Mouse (Mus musculus) intestine, embryonic 14.5 days (tissue): ENCODE results near the gene Smim7. TPM values are rescaled to one million over a fixed set of nuclear protein-coding genes. Genes with fewer than 3 reads are reported as not detected.

ENCODE experiments used
- ATAC-seq: fragments of 200-750 bp; cut with Nextera tagmentation; replicated peaks from 2 replicates; pipeline ENCODE4 v1.8.0; 2017; ENCODE audit warnings: low read depth, moderate number of reproducible peaks, moderate TSS enrichment, moderate library complexity; ENCODE audit not compliant: low FRiP score, low TSS enrichment
- DNase-seq: peaks from one replicate; pipeline ENCODE4 v3.0.0-alpha.2; 2018; ENCODE audit warnings: low spot score
- H3K27ac ChIP-seq: fragments of 300-500 bp; sonication (generic); 2 replicates; pipeline ENCODE4 v1.5.1; 2014; ENCODE audit warnings: low read depth, mild to moderate bottlenecking, control low read depth
- H3K27me3 ChIP-seq: fragments of 300-500 bp; sonication (generic); replicated peaks from 2 replicates; pipeline ENCODE4 v1.6.1; 2014; ENCODE audit warnings: low read length, control low read depth; ENCODE audit not compliant: control insufficient read depth, insufficient read depth
- H3K36me3 ChIP-seq: fragments of 300-500 bp; sonication (generic); 2 replicates; pipeline ENCODE4 v1.6.1; 2014; ENCODE audit warnings: low read length, control low read depth; ENCODE audit not compliant: control insufficient read depth, insufficient read depth
- H3K4me1 ChIP-seq: fragments of 300-500 bp; sonication (generic); replicated peaks from 2 replicates; pipeline ENCODE4 v1.6.1; 2014; ENCODE audit warnings: low read length, control low read depth, mixed read lengths; ENCODE audit not compliant: control insufficient read depth, insufficient read depth
- H3K4me2 ChIP-seq: fragments of 300-500 bp; sonication (generic); 2 replicates; pipeline ENCODE4 v1.6.1; 2014; ENCODE audit warnings: low read length
- H3K4me3 ChIP-seq: fragments of 300-500 bp; sonication (generic); 2 replicates; pipeline ENCODE4 v1.5.1; 2014; ENCODE audit warnings: low read depth, low read length, control low read depth, mixed read lengths
- H3K9ac ChIP-seq: fragments of 300-500 bp; sonication (generic); 2 replicates; pipeline ENCODE4 v1.6.1; 2014; ENCODE audit warnings: mild to moderate bottlenecking, low read length
- H3K9me3 ChIP-seq: fragments of 300-500 bp; sonication (generic); 2 replicates; pipeline ENCODE4 v1.6.1; 2016; ENCODE audit warnings: low read length, control low read depth; ENCODE audit not compliant: control insufficient read depth
- WGBS: fragments of 180-500 bp; shearing (Covaris S2); extraction: QIAGEN DNeasy Blood & Tissue Kit; methylation state at CpG from one replicate; pipeline ENCODE4 v1.1.7; 2014; 5-methylcytosine and 5-hydroxymethylcytosine counted together
- polyA plus RNA-seq: library from polyadenylated mRNA; unstranded; fragments of >200 nt; fragmentation: Nextera tagmentation; extraction: Ambion mirVana; gene quantifications from 2 replicates; pipeline ENCODE4 v1.2.1, GENCODE M21; 2014

The Smim7 gene
- polyA plus RNA-seq, result 129 and 137 TPM in 2 replicates

GRCm38 (mm10) chr8:72570633-72571610 lies at the start of gene Smim7:
TSS of gene Smim7 (minus strand) at chr8:72571088.
- H3K27me3 ChIP-seq, result no peaks in the 10 kb centered on the region
- H3K4me2 ChIP-seq, result peak within 1 kb of the TSS; percentile 63
- peak within 1 kb of the TSS; percentile 98 for H3K27ac ChIP-seq
- peaks cover 18% of the 10 kb centered on the region for H3K4me1 ChIP-seq
- ATAC-seq (peak; percentile 97), DNase-seq (peak; percentile 99)
- H3K36me3 ChIP-seq, result peaks cover 38% of the 10 kb centered on the region
- no peaks in the 10 kb centered on the region for H3K9me3 ChIP-seq
- WGBS, result under 1% methylated on average over 52 of the region's 52 CpGs
- H3K9ac ChIP-seq, result peak within 1 kb of the TSS; percentile 53
- H3K4me3 ChIP-seq, result peak within 1 kb of the TSS; percentile 58

DNA sequence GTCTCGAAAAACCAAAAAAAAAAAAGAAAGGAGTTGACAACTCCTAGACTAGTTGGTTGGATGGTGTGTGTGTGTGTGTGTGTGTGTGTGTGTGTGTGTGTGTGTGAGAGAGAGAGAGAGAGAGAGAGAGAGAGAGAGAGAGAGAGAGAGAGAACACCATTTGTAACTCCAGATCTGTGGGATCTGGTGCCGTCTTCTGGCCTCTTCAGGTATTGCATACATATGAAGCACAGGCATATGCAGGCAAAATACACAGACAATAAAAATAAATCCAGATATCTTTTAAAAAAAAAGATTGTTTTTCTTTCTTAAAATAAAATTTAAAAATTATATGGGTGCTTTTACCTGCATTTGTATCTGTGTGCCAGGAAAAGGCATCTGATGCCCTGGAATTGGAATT lies 19.3 kb upstream of the Smim7 start:
- DNase-seq (no peak), ATAC-seq (no peak)
- Histone ChIP-seq H3K27me3 (no peaks in the 10 kb centered on the region), H3K27ac (no peak overlapping the region), H3K9ac (no peak overlapping the region), H3K36me3 (no peaks in the 10 kb centered on the region), H3K9me3 (no peaks in the 10 kb centered on the region), H3K4me2 (no peak overlapping the region), H3K4me1 (no peaks in the 10 kb centered on the region), H3K4me3 (no peak overlapping the region)
- 63% methylated on average over 2 of the region's 2 CpGs for WGBS

DNA sequence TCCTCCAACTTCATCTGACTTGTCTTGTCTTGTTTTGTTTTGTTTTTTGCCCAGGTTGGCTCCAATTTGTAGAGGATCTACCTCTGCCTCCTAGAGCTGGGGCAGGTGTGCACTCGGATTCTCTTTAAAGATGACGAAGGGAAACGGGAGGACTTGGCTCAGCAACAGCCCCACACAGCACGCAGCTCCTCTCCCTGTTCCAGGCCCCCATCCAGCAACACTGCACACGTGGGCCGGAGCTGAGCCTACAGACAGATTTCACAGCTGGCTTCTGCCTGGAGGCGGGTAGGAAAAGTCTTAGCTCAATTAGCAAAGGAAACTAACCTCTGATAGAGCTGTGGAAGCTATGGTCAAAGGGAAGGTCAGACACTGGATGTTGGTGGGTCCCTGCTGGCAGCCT lies 18.4 kb upstream of the Smim7 start:
- WGBS, result 81% methylated on average over 7 of the region's 7 CpGs
- Histone ChIP-seq H3K4me1 (no peaks in the 10 kb centered on the region), H3K9ac (no peak overlapping the region), H3K4me3 (no peak overlapping the region), H3K27ac (no peak overlapping the region), H3K27me3 (no peaks in the 10 kb centered on the region), H3K9me3 (no peaks in the 10 kb centered on the region), H3K4me2 (no peak overlapping the region), H3K36me3 (no peaks in the 10 kb centered on the region)
- no peak for DNase-seq
- no peak for ATAC-seq

DNA sequence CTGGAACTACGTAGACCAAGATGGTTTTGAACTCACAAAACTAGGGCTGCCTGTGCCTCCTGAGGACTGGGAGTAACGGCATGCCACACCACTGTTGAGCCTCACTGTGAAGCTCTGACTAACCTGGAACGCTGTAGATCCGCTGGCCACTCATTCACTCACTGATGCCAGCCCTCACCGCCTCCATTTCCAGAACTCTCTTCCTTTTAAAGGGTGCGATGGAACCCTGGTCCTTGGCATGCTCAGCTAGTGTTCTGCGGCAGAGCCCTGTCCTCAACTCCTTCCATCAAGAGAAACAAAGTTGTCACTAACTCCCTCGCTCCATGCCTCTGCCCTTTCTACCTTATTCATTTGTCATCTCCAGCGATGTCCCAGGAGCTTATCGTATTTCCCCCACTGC lies 18.0 kb upstream of the Smim7 start:
- Histone ChIP-seq H3K36me3 (no peaks in the 10 kb centered on the region), H3K4me3 (no peak overlapping the region), H3K27me3 (no peaks in the 10 kb centered on the region), H3K27ac (no peak overlapping the region), H3K9me3 (no peaks in the 10 kb centered on the region), H3K4me2 (no peak overlapping the region), H3K9ac (no peak overlapping the region), H3K4me1 (no peaks in the 10 kb centered on the region)
- 90% methylated on average over 10 of the region's 10 CpGs for WGBS
- no peak for ATAC-seq
- DNase-seq, result no peak

GRCm38 (mm10) chr8:72587806-72588205 lies 16.9 kb upstream of the Smim7 start:
- Histone ChIP-seq H3K9ac (no peak overlapping the region), H3K36me3 (no peaks in the 10 kb centered on the region), H3K9me3 (no peaks in the 10 kb centered on the region), H3K4me3 (no peak overlapping the region), H3K4me1 (no peaks in the 10 kb centered on the region), H3K27me3 (no peaks in the 10 kb centered on the region), H3K27ac (no peak overlapping the region), H3K4me2 (no peak overlapping the region)
- no peak for ATAC-seq
- no peak for DNase-seq
- WGBS, result 75% methylated on average over 6 of the region's 6 CpGs

- no peaks in the 10 kb centered on the region for H3K4me1 ChIP-seq
- H3K36me3 ChIP-seq, result no peaks in the 10 kb centered on the region
- no peaks in the 10 kb centered on the region for H3K9me3 ChIP-seq
- no peak overlapping the region for H3K27ac ChIP-seq
- no peak overlapping the region for H3K4me2 ChIP-seq
- no peak overlapping the region for H3K4me3 ChIP-seq
- ATAC-seq (no peak), DNase-seq (no peak)
- 67% methylated on average over 6 of the region's 6 CpGs for WGBS
- H3K9ac ChIP-seq, result no peak overlapping the region
- H3K27me3 ChIP-seq, result no peaks in the 10 kb centered on the region
These were observed 13.5 kb upstream of the Smim7 start for GRCm38 (mm10) chr8:72584390-72584789.

GRCm38 (mm10) chr8:72583056-72583771 lies 12.3 kb upstream of the Smim7 start:
- H3K27me3 ChIP-seq, result no peaks in the 10 kb centered on the region
- H3K9me3 ChIP-seq, result no peaks in the 10 kb centered on the region
- ATAC-seq (no peak), DNase-seq (no peak)
- no peaks in the 10 kb centered on the region for H3K4me1 ChIP-seq
- H3K27ac ChIP-seq, result no peak overlapping the region
- H3K4me2 ChIP-seq, result no peak overlapping the region
- no peak overlapping the region for H3K4me3 ChIP-seq
- no peaks in the 10 kb centered on the region for H3K36me3 ChIP-seq
- H3K9ac ChIP-seq, result no peak overlapping the region
- 78% methylated on average over 7 of the region's 7 CpGs for WGBS

GRCm38 (mm10) chr8:72579374-72579773 lies 8.5 kb upstream of the Smim7 start:
- 61% methylated on average over 9 of the region's 9 CpGs for whole genome bisulfite sequencing
- Histone ChIP-seq H3K9me3 (no peaks in the 10 kb centered on the region), H3K4me1 (no peaks in the 10 kb centered on the region), H3K9ac (no peak overlapping the region), H3K4me2 (no peak overlapping the region), H3K4me3 (no peak overlapping the region), H3K27ac (no peak overlapping the region), H3K36me3 (no peaks in the 10 kb centered on the region), H3K27me3 (no peaks in the 10 kb centered on the region)
- ATAC-seq (no peak), DNase-seq (no peak)
